Mouse (Mus musculus) C2C12 (cell line): ENCODE measurements at regions not wholly inside any gene's neighbourhood (a gene's known extent, or its start where the extent isn't known, plus 50 kb on each side); places are given as distances from the start of the nearest gene placed in this dataset.
A peak's percentile ranks its signal among the peaks of the same experiment; 100 is the strongest.

ENCODE experiments used
- H3K27me3 ChIP-seq: one replicate; pipeline ENCODE4 v1.6.1; 2011; ENCODE audit not compliant: control insufficient read depth, insufficient read depth, insufficient read length
- H3K36me3 ChIP-seq: one replicate; pipeline ENCODE4 v1.6.1; 2011; ENCODE audit not compliant: control insufficient read depth, insufficient read depth
- H3K4me3 ChIP-seq: one replicate; pipeline ENCODE4 v1.5.1; 2011; ENCODE audit warnings: mild to moderate bottlenecking, control low read depth; ENCODE audit not compliant: poor library complexity, insufficient read depth, severe bottlenecking
- H3K79me2 ChIP-seq: one replicate; pipeline ENCODE4 v1.6.1; 2011; ENCODE audit not compliant: control insufficient read depth, insufficient read depth
- H3K79me3 ChIP-seq: one replicate; pipeline ENCODE4 v1.6.1; 2011; ENCODE audit warnings: low read depth, control low read depth
- H3ac ChIP-seq: one replicate; pipeline ENCODE3; 2011; ENCODE audit warnings: low read depth; ENCODE audit not compliant: control insufficient read depth, insufficient read length
- CEBPB ChIP-seq: IDR thresholded peaks from one replicate; pipeline ENCODE4 v1.6.1; 2011; ENCODE audit warnings: low read depth, mild to moderate bottlenecking, control low read depth, moderate library complexity
- CTCF ChIP-seq: IDR thresholded peaks from one replicate; pipeline ENCODE4 v1.5.1; 2011; ENCODE audit not compliant: control insufficient read depth, insufficient read depth, insufficient read length
- FOSL1 ChIP-seq: IDR thresholded peaks from one replicate; pipeline ENCODE4 v1.8.0; 2011; ENCODE audit warnings: mild to moderate bottlenecking, low read length; ENCODE audit not compliant: poor library complexity, insufficient read depth, severe bottlenecking
- MAX ChIP-seq: IDR thresholded peaks from one replicate; pipeline ENCODE4 v1.6.1; 2011; ENCODE audit warnings: mild to moderate bottlenecking, control low read depth
- MYOD1 ChIP-seq: IDR thresholded peaks from one replicate; pipeline ENCODE4 v1.6.1; 2011; ENCODE audit warnings: low read depth; ENCODE audit not compliant: control insufficient read depth, insufficient read length
- MYOG ChIP-seq: IDR thresholded peaks from one replicate; pipeline ENCODE4 v1.6.1; 2011; ENCODE audit not compliant: control insufficient read depth, insufficient read length; ENCODE audit errors: extremely low read depth
- USF1 ChIP-seq: IDR thresholded peaks from one replicate; pipeline ENCODE4 v1.6.1; 2011; ENCODE audit warnings: low read depth, mild to moderate bottlenecking, control low read depth, moderate library complexity

DNA sequence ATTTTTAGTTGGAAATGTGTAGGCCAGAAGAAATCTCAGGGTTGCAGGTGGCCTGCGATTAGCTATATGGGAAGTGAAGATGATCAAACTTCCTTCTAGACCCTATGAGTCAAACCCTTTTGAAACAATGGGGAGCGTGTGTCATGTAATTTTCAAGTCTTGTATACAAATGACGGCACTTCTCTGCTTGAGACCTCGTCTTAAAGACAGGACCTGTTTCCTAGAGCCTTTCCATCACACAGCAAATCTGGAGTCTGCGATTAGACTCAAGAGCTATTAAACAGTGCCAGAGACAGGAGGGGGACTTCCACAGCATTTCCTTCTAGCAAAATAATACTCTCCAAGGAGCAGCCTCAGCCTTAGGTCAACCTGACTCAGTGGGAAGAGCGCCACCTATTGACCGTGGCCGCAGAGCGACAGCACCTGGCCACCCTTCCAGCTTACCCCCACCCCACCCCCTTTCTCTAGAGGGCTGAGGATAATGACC is 358.9 kb upstream of the Adgrl2 start:
- TF ChIP-seq CTCF (peak; percentile 31), CEBPB (no peak)

DNA sequence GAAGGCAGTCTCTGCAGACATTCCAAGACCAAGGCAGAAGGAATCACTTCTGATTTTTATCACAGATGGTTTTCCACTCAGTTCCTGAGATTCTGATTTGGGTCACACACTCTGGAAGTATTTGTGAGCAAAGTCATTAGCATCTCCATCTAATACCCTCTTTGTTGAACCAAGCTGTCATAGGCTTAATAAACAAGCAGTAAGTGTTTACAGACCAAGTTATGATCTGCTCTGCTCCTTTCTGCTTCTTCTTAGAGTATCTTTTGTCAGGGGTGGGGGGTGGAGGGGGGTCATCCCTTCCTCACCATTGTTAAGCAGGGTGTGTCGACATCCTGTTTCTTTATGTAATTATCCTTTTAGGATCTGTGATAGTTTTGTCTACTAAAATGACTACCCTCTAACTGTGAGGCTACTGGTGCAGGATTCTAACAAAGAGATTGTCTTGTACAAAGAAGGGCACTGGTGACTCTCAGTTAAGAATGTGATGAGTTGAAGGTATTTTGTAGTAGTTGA is 358.2 kb upstream of the Adgrl2 start:
- Histone ChIP-seq H3K4me3 (no peak overlapping the region), H3K79me2 (no peaks in the 10 kb centered on the region), H3ac (no peak overlapping the region), H3K79me3 (no peaks in the 10 kb centered on the region), H3K27me3 (no peaks in the 10 kb centered on the region), H3K36me3 (no peaks in the 10 kb centered on the region)
- no peak for TF ChIP-seq MAX
- TF ChIP-seq MYOD1, result no peak
- no peak for TF ChIP-seq FOSL1
- TF ChIP-seq USF1, result no peak
- no peak for TF ChIP-seq CEBPB
- no peak for TF ChIP-seq CTCF
- no peak for TF ChIP-seq MYOG

More for the DNA sequence above, 358.9 kb upstream of the Adgrl2 start:
- Histone ChIP-seq H3K36me3 (no peaks in the 10 kb centered on the region), H3ac (no peak overlapping the region), H3K27me3 (no peaks in the 10 kb centered on the region), H3K4me3 (no peak overlapping the region), H3K79me3 (no peaks in the 10 kb centered on the region), H3K79me2 (no peaks in the 10 kb centered on the region)

DNA sequence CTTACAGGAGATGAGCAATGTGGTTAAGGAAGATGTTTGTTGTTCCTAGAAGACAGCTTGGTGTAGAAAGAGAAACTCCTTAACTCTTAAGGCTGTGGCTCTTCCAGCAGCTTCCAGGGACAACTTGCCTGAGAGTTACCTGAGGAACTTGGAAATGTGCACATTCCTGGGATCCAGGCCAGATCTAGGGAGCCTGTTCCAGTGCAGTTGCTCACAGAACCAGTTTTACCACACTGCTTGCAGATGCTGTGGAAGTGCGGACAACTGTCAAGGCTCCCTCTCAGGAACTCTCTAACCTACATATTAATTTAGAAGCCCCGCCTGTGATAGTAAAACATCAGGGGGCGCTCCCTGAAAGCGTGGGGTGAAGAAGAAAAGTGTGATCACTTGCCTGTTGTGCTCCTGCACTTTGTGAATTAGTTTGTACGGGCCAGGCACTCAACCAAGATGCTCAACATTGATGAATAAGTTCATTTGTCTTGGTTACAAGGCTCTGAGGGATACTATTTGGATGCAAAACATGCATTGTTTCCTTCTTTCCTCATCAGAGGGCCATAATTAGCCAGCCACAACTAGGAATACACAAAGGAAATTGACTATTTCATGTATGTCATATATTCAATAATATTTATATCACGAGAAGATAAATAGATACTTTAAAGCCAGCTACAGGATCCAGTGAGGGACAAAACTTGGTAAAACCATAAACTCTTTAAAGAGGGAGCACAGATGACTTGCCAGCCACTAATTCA is 357.1 kb upstream of the Adgrl2 start:
- Histone ChIP-seq H3K27me3 (no peaks in the 10 kb centered on the region), H3K36me3 (no peaks in the 10 kb centered on the region), H3K4me3 (no peak overlapping the region), H3K79me2 (no peaks in the 10 kb centered on the region), H3ac (no peak overlapping the region), H3K79me3 (no peaks in the 10 kb centered on the region)
- TF ChIP-seq CTCF (no peak), USF1 (no peak), MYOD1 (no peak), MYOG (no peak), FOSL1 (no peak), CEBPB (no peak), MAX (no peak)

DNA sequence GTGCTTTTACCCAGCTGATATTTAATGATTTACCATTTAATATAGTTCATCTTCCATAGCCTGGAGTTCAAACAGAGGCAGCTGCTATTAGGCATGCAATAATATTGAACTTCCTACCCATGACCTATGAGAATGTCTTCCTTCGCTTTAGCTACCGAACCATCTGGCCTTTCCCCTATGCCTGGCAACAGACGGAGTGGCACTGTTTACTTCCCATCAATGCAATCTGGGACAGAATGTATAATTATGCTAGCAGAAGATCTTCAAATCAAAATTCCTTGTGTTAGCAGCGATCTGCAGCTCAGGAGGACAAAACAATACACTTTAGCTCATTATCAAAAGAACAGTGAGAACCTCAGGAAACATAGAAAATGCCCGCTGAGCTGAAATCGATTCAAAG is 352.2 kb upstream of the Adgrl2 start:
- Histone ChIP-seq H3K36me3 (no peaks in the 10 kb centered on the region), H3ac (no peak overlapping the region), H3K4me3 (no peak overlapping the region), H3K79me2 (no peaks in the 10 kb centered on the region), H3K79me3 (no peaks in the 10 kb centered on the region), H3K27me3 (no peaks in the 10 kb centered on the region)
- TF ChIP-seq CEBPB, result no peak

GRCm38 (mm10) chr3:149339374-149339753 is 349.0 kb upstream of the Adgrl2 start:
- Histone ChIP-seq H3K27me3 (no peaks in the 10 kb centered on the region), H3K36me3 (no peaks in the 10 kb centered on the region)

GRCm38 (mm10) chr3:149338684-149339373 is 348.5 kb upstream of the Adgrl2 start:
- no peaks in the 10 kb centered on the region for H3K79me2 ChIP-seq
- no peak for TF ChIP-seq CEBPB
- peak; percentile 68 for TF ChIP-seq MYOD1
- TF ChIP-seq FOSL1, result no peak
- no peak for TF ChIP-seq MAX
- TF ChIP-seq USF1, result no peak
- TF ChIP-seq CTCF, result no peak
- no peak overlapping the region for H3K4me3 ChIP-seq
- no peaks in the 10 kb centered on the region for H3K36me3 ChIP-seq
- H3ac ChIP-seq, result no peak overlapping the region
- no peaks in the 10 kb centered on the region for H3K27me3 ChIP-seq
- H3K79me3 ChIP-seq, result no peaks in the 10 kb centered on the region

More at GRCm38 (mm10) chr3:149339374-149339753, 349.0 kb upstream of the Adgrl2 start:
- no peaks in the 10 kb centered on the region for H3K79me2 ChIP-seq
- no peak overlapping the region for H3K4me3 ChIP-seq
- H3K79me3 ChIP-seq, result no peaks in the 10 kb centered on the region
- H3ac ChIP-seq, result no peak overlapping the region
- TF ChIP-seq MYOD1 (no peak), CTCF (no peak), MAX (no peak), FOSL1 (no peak), USF1 (no peak), CEBPB (no peak), MYOG (no peak)
